Mouse (Mus musculus): ENCODE results near the gene Dusp7. TPM values are rescaled to one million over a fixed set of nuclear protein-coding genes. Genes with fewer than 3 reads are reported as not detected.

The Dusp7 gene
- polyA plus RNA-seq, 1 experiment, result 20.0 TPM

DNA sequence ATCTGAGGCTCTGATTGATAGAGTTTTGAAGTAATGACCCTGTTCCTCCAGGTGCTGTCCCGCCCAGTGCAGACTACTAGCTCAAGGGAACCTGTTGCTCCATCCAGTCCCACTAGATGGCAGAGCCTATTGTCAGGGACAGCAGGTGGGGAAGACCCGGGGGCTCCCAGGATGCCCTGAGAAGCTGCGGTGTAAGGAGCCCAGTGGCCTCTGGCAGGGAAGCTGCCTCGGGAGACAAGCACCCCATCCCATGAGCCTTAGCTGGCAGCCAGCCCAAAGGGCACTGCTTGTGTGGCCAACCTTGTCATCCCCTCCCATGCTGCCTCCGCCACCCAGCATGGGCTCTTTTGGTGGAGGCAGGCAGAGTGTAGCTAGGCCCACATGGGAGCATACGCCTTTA, 17.3 kb upstream of the Dusp7 start:
- H3K27ac ChIP-seq (ENCODE audit: insufficient read depth, low read depth, low read length), result no peak overlapping the region
- WGBS, result 73% methylated on average over 6 of the region's 6 CpGs
- H3K36me3 ChIP-seq (ENCODE audit: control insufficient read depth, insufficient read depth, low read length), result no peaks in the 10 kb centered on the region
- H3K27me3 ChIP-seq (ENCODE audit: control insufficient read depth, insufficient read depth, low read length), result no peaks in the 10 kb centered on the region
- H3K4me3 ChIP-seq (ENCODE audit: low read depth, low read length), result no peak overlapping the region
- no peaks in the 10 kb centered on the region for H3K4me1 ChIP-seq (ENCODE audit: control insufficient read depth, insufficient read depth, insufficient read length, low read length)
- no peak for TF ChIP-seq CTCF (IDR thresholded peaks at IDR 0.05; ENCODE audit: extremely low read depth, insufficient read length, insufficient replicate concordance, low read depth, low read length)
- no peak for TF ChIP-seq POLR2A (IDR thresholded peaks at IDR 0.05; ENCODE audit: low read depth, low read length)

DNA sequence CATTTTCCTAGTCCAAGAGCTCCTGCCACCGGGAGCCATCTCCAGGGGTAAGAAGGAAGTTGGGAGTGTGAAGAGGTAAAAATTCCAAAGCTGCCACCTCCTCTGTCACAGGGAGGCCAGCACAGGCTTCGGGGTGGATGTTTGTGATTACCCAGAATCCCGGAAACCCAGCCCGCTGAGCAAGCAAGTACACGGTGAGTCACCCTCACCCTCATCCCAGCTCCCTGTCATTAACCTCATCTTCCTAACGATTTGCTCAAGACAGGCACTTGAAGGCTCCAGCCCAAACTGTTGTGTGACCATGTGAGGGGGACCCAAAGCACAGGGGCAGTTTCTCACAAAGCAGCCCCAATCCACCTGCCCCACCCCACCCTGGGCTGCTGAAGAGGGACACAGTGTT, 14.7 kb upstream of the Dusp7 start:
- Histone ChIP-seq H3K36me3 (ENCODE audit: control insufficient read depth, insufficient read depth, low read length) (no peaks in the 10 kb centered on the region), H3K4me3 (ENCODE audit: low read depth, low read length) (no peak overlapping the region), H3K4me1 (ENCODE audit: control insufficient read depth, insufficient read depth, insufficient read length, low read length) (no peaks in the 10 kb centered on the region), H3K27me3 (ENCODE audit: control insufficient read depth, insufficient read depth, low read length) (no peaks in the 10 kb centered on the region), H3K27ac (ENCODE audit: insufficient read depth, low read depth, low read length) (no peak overlapping the region)
- TF ChIP-seq CTCF (IDR thresholded peaks at IDR 0.05; ENCODE audit: extremely low read depth, insufficient read length, insufficient replicate concordance, low read depth, low read length) (no peak), POLR2A (IDR thresholded peaks at IDR 0.05; ENCODE audit: low read depth, low read length) (no peak)
- 16% methylated on average over 6 of the region's 6 CpGs for WGBS

- H3K27me3 ChIP-seq (ENCODE audit: control insufficient read depth, insufficient read depth, low read length), result no peaks in the 10 kb centered on the region
- H3K4me3 ChIP-seq (ENCODE audit: low read depth, low read length), result no peak overlapping the region
- H3K27ac ChIP-seq (ENCODE audit: insufficient read depth, low read depth, low read length), result no peak overlapping the region
- no peaks in the 10 kb centered on the region for H3K36me3 ChIP-seq (ENCODE audit: control insufficient read depth, insufficient read depth, low read length)
- H3K4me1 ChIP-seq (ENCODE audit: control insufficient read depth, insufficient read depth, insufficient read length, low read length), result no peaks in the 10 kb centered on the region
- TF ChIP-seq CTCF (IDR thresholded peaks at IDR 0.05; ENCODE audit: extremely low read depth, insufficient read length, insufficient replicate concordance, low read depth, low read length), result no peak
- 95% methylated on average over 6 of the region's 6 CpGs for WGBS
These were observed 13.6 kb upstream of the Dusp7 start for GRCm38 (mm10) chr9:106354810-106355209.

- Histone ChIP-seq H3K4me3 (ENCODE audit: low read depth, low read length) (no peak overlapping the region), H3K27ac (ENCODE audit: insufficient read depth, low read depth, low read length) (no peak overlapping the region), H3K27me3 (ENCODE audit: control insufficient read depth, insufficient read depth, low read length) (no peaks in the 10 kb centered on the region), H3K36me3 (ENCODE audit: control insufficient read depth, insufficient read depth, low read length) (no peaks in the 10 kb centered on the region), H3K4me1 (ENCODE audit: control insufficient read depth, insufficient read depth, insufficient read length, low read length) (no peaks in the 10 kb centered on the region)
- TF ChIP-seq CTCF (IDR thresholded peaks at IDR 0.05; ENCODE audit: extremely low read depth, insufficient read length, insufficient replicate concordance, low read depth, low read length) (no peak), POLR2A (IDR thresholded peaks at IDR 0.05; ENCODE audit: low read depth, low read length) (no peak)
- WGBS, result 85% methylated on average over 10 of the region's 10 CpGs
These were observed 13.0 kb upstream of the Dusp7 start for GRCm38 (mm10) chr9:106355217-106355974.

- TF ChIP-seq CTCF (IDR thresholded peaks at IDR 0.05; ENCODE audit: extremely low read depth, insufficient read length, insufficient replicate concordance, low read depth, low read length), result no peak
- no peak for TF ChIP-seq POLR2A (IDR thresholded peaks at IDR 0.05; ENCODE audit: low read depth, low read length)
- Histone ChIP-seq H3K4me3 (ENCODE audit: low read depth, low read length) (no peak overlapping the region), H3K27me3 (ENCODE audit: control insufficient read depth, insufficient read depth, low read length) (no peaks in the 10 kb centered on the region), H3K27ac (ENCODE audit: insufficient read depth, low read depth, low read length) (no peak overlapping the region), H3K36me3 (ENCODE audit: control insufficient read depth, insufficient read depth, low read length) (no peaks in the 10 kb centered on the region), H3K4me1 (ENCODE audit: control insufficient read depth, insufficient read depth, insufficient read length, low read length) (no peaks in the 10 kb centered on the region)
These were observed 12.5 kb upstream of the Dusp7 start for GRCm38 (mm10) chr9:106355975-106356286.

DNA sequence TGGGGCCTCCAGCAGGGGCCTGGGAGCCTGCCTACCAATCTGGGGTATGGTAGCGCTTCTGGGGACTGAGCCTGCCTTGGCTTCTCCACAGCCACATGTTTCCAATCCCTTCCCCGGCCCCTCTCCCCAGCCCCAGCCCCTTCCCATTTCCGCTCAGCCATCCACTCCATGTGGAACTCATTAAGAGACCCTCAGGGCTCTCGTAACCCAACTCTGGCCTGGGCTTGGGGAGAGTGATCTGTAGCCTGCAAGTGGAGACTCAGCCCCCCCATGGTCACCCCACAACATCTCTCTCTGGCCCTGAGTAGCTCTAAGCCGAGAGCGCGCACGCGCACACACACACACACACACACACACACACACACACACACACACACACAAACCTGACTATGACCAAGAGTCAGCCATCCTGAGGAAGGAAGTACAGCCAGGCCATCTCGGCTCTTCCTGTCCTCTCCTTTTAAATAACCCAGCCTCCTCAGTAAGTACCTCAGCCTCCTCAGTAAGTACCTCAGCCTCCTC, 12.0 kb upstream of the Dusp7 start:
- H3K36me3 ChIP-seq (ENCODE audit: control insufficient read depth, insufficient read depth, low read length), result no peaks in the 10 kb centered on the region
- no peaks in the 10 kb centered on the region for H3K4me1 ChIP-seq (ENCODE audit: control insufficient read depth, insufficient read depth, insufficient read length, low read length)
- H3K27ac ChIP-seq (ENCODE audit: insufficient read depth, low read depth, low read length), result no peak overlapping the region
- TF ChIP-seq CTCF (IDR thresholded peaks at IDR 0.05; ENCODE audit: extremely low read depth, insufficient read length, insufficient replicate concordance, low read depth, low read length) (no peak), POLR2A (IDR thresholded peaks at IDR 0.05; ENCODE audit: low read depth, low read length) (no peak)
- H3K4me3 ChIP-seq (ENCODE audit: low read depth, low read length), result no peak overlapping the region
- H3K27me3 ChIP-seq (ENCODE audit: control insufficient read depth, insufficient read depth, low read length), result no peaks in the 10 kb centered on the region
- WGBS, result 85% methylated on average over 10 of the region's 10 CpGs

DNA sequence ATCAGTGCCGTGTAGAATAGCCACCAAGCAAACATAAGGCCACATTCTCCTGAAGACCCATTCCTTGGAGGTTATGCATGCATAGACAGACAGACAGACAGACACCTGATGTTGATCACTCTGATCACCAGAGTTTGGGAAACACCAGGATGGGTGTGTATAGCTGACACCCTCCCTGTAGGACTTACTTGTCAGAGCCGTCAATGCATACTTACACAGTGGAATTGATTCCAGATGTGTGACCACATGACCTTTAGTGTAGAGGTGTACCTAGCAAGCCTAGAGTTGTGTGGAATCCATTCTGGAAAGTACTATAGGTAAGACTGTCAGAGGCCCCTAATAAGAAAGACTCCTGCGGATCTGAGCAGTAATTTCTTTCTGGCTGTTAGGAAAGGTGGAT, 11.3 kb upstream of the Dusp7 start:
- no peak overlapping the region for H3K27ac ChIP-seq (ENCODE audit: insufficient read depth, low read depth, low read length)
- H3K4me3 ChIP-seq (ENCODE audit: low read depth, low read length), result no peak overlapping the region
- H3K27me3 ChIP-seq (ENCODE audit: control insufficient read depth, insufficient read depth, low read length), result no peaks in the 10 kb centered on the region
- no peak for TF ChIP-seq POLR2A (IDR thresholded peaks at IDR 0.05; ENCODE audit: low read depth, low read length)
- no peak for TF ChIP-seq CTCF (IDR thresholded peaks at IDR 0.05; ENCODE audit: extremely low read depth, insufficient read length, insufficient replicate concordance, low read depth, low read length)
- 84% methylated on average over 3 of the region's 3 CpGs for WGBS
- no peaks in the 10 kb centered on the region for H3K36me3 ChIP-seq (ENCODE audit: control insufficient read depth, insufficient read depth, low read length)
- no peaks in the 10 kb centered on the region for H3K4me1 ChIP-seq (ENCODE audit: control insufficient read depth, insufficient read depth, insufficient read length, low read length)
